ENCODE assay signal across 25 mouse cellular contexts in genomic region chr1:174246080-174246479, GRCm38 (mm10). TPM values are rescaled to one million over a fixed set of nuclear protein-coding genes. Genes with fewer than 3 reads are reported as not detected.
"Had no signal": no experiment of that assay in that cellular context is flagged by ENCODE, and none has a peak within 500 bp of the region (broad histone marks: within the 10 kb centered on the region; RNA-seq: fewer than 3 reads in every experiment).

No protein-coding gene starts in this region.

- H3K27me3 ChIP-seq: lung, embryonic 15.5 days; megakaryocyte, embryonic 14.5 days; midbrain, embryonic 13.5 days; midbrain, embryonic 15.5 days; neural tube, embryonic 12.5 days; stomach, embryonic 15.5 days had no signal

- H3K4me1 ChIP-seq: lung, embryonic 15.5 days; megakaryocyte, embryonic 14.5 days; midbrain, embryonic 13.5 days; midbrain, embryonic 15.5 days; neural tube, embryonic 12.5 days; stomach, embryonic 15.5 days had no signal

- H3K9ac ChIP-seq: lung, embryonic 15.5 days; midbrain, embryonic 13.5 days; midbrain, embryonic 15.5 days; neural tube, embryonic 12.5 days; stomach, embryonic 15.5 days had no signal

- H3K36me3 ChIP-seq: lung, embryonic 15.5 days; midbrain, embryonic 13.5 days; midbrain, embryonic 15.5 days; neural tube, embryonic 12.5 days; stomach, embryonic 15.5 days had no signal

- H3K9me3 ChIP-seq: lung, embryonic 15.5 days; megakaryocyte, embryonic 14.5 days; midbrain, embryonic 13.5 days; midbrain, embryonic 15.5 days; neural tube, embryonic 12.5 days; stomach, embryonic 15.5 days had no signal

- H3K4me2 ChIP-seq: lung, embryonic 15.5 days; midbrain, embryonic 11.5 days; midbrain, embryonic 13.5 days; midbrain, embryonic 15.5 days; neural tube, embryonic 12.5 days; stomach, embryonic 15.5 days had no signal

- DNase-seq: lung, adult 2 months; lung, postnatal 14 days; lung, postnatal 36 days; right cerebral cortex, postnatal 14 days; thymus, adult 2 months; thymus, postnatal 25 days; thymus, postnatal 4 days had no signal

- H3K4me3 ChIP-seq: lung, embryonic 15.5 days; megakaryocyte, embryonic 14.5 days; midbrain, embryonic 13.5 days; midbrain, embryonic 15.5 days; neural tube, embryonic 12.5 days; stomach, embryonic 15.5 days had no signal

- H3K27ac ChIP-seq: lung, embryonic 15.5 days; macrophage; midbrain, embryonic 13.5 days; midbrain, embryonic 15.5 days; neural tube, embryonic 12.5 days; stomach, embryonic 15.5 days; stomach, postnatal 0 days had no signal

- ATAC-seq: lung, postnatal 0 days; midbrain, embryonic 13.5 days; midbrain, embryonic 15.5 days had no signal

RNA-seq across cellular contexts. Expression of gene Olfr419, which starts 5.8 kb away (rescaled TPM):
- total RNA-seq: megakaryocyte progenitor cell, adult 5-6 weeks; midbrain, postnatal 0 days; monocyte, adult 5-6 weeks; neutrophil, adult 5-6 weeks had no signal
- polyA plus RNA-seq: lung, adult 2 months; lung, embryonic 15.5 days; lung, postnatal 0 days; macrophage; midbrain, embryonic 11.5 days; midbrain, embryonic 13.5 days; midbrain, embryonic 15.5 days; midbrain, postnatal 0 days; neural tube, embryonic 12.5 days; neural tube, embryonic 14.5 days; spleen, adult 2 months; stomach, embryonic 15.5 days; stomach, postnatal 0 days; testis, adult 2 months; thymus, adult 2 months; urinary bladder, adult 2 months had no signal
